Mouse (Mus musculus): ENCODE measurements at regions not wholly inside any gene's neighbourhood (a gene's known extent, or its start where the extent isn't known, plus 50 kb on each side); places are given as distances from the start of the nearest gene placed in this dataset.
A peak's percentile ranks its signal among the peaks of the same experiment; 100 is the strongest.
"Not testable (repeated sequence)": the region's sequence is repeated elsewhere in the genome, so short reads cannot be mapped to it uniquely, and the experiment has no call there.

DNA sequence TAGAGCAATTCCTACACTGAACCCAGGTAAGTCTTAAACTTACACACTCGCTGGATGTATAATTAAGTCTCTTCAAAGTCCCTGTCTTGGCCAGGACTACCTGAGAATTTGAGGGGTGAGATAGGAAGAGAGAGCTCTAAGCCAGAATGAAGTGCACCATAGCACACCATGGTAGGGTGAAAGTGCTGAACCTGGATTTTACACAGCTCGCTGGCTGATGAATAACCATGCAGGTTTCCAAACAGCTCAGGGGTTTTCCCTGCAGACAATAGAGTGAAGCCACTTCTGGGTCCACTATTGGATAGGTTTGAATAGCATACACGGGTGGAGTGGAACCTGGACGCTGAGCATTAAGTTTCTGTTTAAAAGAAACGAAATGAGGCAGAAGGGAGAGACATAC, 180.7 kb upstream of the Plxna2 start:
- DNase-seq (ENCODE audit: low spot score), result no peak

DNA sequence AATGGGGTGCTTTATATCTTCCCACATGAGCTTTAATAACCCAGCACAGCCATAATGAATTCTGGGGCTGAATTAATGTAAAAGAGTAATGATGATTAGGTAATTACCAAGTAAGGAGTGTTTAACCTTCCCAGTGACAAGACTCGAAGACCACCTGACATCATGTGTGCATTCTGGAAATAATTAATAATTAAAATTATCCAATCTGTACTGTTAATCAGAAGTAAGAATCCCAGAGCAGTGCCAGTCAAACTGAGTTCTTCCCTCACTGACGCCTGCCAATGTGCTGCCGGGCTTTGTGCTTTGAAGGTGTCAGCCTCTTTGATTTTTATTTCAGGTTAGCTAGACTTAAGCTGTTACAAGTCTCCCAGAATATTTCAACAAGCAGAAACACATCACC, 183.0 kb upstream of the Plxna2 start:
- DNase-seq (ENCODE audit: low spot score), result no peak

DNA sequence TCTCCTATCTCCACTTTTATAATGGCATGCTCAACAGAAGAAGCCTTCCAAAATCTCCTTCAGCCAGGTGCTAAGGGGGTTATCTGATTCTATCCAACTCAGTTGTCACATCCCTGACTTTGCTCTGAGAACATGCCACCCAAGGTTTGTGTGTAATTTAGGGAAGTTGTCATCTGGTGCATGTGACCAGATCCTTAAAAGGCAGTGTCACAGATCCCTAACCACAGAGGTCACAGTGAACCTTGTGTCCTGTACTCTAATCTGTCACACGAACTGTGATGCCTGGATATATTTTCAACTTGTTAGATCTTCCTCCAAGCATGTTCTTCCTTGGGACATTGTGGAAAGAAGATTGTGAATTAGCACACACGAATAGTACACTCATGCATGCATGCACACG, 189.4 kb upstream of the Plxna2 start:
- DNase-seq (ENCODE audit: low spot score), result no peak

DNA sequence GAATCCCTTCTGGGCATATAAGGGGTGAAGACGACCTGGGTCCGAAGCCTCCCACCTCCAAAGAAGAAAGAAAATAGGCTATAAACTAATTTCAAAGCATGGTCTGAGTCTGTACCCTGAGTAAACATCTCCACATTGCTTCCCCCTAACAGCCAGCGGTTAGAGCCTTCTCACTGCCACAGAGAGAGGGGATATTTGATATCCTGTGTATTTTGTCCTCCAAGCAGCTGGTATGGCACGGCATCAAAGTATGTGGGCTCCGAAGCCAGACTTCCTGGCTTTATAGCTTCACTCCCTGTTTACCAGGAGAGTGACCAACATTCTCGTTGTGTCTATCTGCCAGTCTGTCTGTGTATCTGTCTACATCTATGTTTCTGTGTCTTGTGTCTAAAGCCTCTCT, 191.7 kb upstream of the Plxna2 start:
- DNase-seq (ENCODE audit: low spot score), result no peak

DNA sequence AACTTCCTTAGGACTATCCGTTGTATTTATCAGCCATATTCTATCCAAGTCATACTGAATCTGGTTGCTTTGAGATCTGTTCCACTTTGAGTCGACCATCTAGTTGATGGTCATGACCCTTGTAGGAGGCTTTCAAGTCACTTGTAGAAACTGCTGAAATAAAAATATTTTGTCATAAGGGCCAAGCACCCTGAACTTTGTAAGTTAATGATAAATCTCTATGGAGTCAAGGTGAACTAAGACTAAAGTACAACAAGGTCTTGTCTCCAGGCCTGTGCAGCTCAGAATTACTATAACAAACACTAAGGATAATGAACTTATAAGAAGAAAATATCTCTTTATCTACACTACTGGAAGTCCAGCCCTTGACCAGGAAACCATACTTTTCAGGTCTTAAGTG, 193.8 kb upstream of the Plxna2 start:
- DNase-seq (ENCODE audit: low spot score), result no peak

DNA sequence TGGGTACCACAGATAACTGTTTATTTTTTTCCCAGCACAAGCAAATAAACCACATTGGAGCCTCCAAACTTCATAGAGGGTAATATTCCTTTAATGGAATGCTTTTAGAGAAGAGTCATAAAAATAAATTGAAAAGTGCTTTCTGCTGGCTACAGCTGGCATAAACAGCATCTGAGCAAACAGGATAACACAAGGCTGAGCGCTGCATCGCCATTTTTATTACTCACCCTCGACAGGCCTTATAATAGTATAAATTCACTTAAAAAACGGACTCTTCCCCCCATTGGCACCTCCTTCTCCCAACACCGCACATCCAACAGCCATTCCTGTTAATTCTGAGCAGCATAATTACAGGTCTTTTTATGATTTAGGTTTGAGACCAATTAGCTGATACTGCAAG, 205.8 kb upstream of the Plxna2 start:
- DNase-seq (ENCODE audit: low spot score), result no peak

DNA sequence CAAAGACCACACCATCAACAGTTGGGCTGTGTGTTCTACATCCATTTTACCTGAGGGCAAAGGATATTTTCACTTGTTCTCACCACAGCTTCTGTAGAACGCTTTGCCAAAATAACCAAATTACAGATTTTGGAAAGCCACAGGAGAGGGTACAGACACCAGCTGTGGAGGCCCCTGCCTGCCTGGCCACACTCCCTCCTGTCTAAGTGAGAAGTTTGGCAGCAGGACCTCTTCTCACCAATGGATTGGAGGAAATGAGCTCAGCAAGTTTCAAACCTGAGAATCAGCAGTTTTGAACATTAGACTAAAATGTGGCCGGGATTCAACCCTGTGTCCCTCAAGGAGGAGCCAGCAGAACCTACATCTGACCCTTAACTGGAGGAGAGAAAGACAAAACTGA, 206.2 kb upstream of the Plxna2 start:
- no peak for DNase-seq (ENCODE audit: low spot score)

DNA sequence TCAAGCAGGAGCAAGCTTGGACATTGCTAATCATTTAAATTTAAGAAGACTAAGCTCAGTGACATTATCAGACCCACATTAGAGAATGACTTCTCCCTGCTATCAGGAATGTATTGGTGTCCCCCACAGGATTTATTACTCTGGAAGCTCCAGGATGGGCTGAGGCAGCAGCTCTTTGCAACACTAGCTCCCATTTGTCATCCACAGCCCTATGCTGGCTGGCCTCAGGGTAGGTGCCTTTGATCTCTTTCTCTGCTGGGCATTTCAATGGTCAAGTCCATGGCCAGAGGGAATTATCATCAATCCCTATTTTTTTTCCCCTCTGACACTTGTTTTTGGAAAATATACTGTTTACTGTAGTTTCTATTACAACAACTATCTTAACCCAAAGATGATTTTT, 218.7 kb upstream of the Plxna2 start:
- no peak for DNase-seq (ENCODE audit: low spot score)

DNA sequence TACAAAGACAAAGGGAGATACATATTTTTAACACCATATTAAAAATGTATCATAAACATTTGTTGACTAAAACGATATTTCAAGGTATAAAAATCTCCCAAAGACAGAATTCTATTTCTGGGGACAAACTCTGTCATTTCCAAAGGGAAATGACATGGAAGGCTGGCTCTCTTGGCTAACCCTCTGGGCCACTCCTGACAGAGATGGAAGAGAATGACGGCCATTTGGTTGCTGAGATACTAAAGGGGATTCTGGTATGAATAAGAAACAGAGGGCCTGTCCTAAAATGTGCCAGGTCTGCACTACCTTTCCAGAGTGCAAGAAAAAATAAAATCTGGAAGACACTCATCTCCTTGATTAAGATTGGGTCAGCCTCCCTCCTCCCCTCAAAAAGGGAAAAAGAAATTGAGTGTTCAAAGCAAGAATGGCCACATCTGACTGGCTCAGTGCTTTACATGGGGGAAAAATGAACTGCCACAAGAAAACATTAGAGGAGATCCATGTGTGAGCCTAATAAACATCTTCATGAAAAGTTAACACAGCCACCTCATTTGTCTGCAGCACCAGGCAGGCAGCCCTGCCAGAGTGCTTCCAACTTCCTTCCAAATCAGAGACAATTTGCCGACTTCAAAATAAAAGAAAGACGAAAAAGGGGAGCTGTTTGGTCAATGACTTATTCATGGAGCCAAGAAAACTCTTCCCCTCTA, 221.1 kb upstream of the Plxna2 start:
- no peak for DNase-seq (ENCODE audit: low spot score)

DNA sequence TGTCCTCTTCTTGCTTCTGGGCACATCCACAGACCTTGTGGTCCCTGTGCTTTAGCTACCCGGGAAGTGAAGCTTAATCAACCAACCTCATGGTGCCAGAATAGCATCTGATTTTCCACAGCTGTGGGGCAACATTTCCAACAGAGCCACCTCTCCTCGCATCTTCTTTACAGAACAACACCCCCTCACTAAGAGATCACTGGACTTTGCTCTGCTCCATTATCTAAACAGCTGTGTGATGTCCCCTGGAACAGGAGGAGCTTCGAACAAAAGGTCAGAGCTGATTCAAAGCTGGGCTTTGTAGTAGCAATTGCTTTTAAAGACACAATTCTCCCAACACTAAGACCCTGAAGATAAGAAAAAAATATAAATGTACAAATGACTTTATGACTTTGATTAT, 224.3 kb upstream of the Plxna2 start:
- no peak for DNase-seq (ENCODE audit: low spot score)

DNA sequence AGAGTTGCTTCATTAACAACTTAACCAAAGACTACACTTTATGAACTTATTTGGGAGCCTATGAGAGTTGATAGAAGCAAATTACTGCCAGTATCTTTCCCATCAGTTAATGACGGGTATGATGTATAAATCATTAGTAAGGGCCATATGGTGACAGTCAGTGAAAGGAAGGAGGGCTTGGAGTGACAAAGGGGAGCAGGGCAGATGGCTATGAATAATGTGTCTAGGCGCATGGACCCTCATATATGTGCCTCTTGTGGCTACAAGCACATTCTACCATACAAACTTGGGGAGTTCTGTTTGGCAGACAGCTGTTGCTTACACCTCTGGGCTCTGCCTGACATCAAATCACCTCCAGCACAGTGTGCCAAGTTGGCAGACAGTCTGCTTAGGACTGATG, 227.8 kb upstream of the Plxna2 start:
- DNase-seq (ENCODE audit: low spot score), result no peak

DNA sequence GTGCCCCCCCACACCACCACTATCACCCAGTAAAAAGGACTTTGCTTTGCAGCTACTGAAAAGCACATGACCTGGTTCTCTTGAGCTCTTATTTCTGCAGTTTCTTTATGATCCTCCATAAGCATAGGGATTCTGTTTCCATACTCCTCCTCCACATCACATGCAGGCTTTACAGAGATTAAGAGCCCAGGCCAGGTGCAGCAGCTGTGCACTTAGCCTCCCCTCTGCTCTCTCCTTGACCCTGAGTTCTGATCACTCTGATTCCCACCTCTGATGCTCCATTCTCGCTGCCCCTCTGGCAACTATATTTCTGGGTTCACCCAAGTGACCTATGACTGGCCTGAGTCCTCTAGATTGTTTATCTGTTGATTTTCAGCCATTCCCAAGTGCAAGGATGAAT, 239.9 kb upstream of the Plxna2 start:
- no peak for DNase-seq (ENCODE audit: low spot score)

DNA sequence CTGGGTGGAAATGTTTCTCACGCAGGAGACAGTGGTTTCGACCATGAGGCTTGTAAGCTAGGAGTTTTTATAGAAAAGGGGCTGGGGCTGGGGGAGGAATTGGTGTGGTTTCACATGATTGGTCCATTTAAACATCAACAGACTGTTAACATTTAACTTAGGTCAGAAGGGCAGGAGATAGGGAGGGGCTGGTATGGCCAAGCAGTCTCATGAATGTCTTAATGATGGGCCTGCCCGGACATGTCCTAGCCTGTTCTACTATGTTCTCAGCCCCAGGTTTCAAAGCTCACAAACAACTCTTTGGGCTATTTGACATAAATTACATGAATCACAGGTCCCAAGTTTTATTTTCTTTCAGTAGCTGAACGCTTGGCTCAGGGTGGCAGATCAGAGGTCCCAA, 244.5 kb upstream of the Plxna2 start:
- DNase-seq (ENCODE audit: low spot score), result not testable (repeated sequence)

DNA sequence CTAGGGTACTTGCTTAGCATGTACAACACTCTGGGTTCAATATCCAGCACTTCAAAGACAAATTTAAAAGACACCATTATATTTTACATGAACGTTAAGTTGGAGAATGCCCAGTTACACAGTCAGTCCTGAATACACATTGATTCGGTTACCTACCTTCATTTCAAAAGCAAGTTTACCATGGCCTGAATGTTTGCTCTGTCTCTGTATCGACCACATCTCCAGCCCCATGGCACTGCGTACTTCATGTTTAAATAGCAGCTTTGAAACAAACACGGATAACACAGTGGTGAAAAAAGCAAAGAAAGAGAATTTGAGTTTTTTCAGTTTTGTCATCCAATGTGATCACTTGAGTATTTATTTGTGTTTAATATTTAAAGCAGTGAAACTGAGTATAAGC, 254.1 kb upstream of the Plxna2 start:
- DNase-seq (ENCODE audit: low spot score), result no peak

DNA sequence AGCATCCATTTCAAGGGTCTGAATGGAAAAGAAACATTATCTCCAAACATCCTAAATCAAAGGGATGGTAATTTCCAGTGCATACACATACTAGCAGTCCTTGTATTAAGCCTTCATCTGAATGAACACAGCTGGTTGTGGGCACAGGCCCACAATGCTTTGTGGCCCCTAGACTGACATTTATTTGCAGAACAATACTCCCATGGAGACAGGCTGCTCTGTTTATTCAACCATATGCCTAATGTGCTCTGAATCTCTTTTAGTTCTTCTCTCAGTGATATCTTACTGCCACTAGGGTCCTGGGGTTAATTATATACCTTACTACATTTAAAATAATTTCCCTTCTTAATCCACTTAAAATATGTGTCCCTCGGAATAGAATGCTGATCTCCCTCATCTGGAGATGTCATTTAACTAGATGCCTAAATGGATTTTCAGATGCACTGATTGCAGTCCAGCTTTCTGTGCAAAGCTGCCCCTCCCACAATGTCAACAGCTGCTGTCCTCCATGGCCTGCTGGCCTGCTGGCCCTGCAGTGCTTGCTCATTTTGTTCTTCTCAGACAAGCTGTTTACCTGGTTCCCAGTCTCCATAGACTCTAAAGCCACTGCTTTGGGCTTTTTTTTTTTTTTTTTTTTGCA, 254.8 kb upstream of the Plxna2 start:
- DNase-seq (ENCODE audit: low spot score), result peak; percentile 64

DNA sequence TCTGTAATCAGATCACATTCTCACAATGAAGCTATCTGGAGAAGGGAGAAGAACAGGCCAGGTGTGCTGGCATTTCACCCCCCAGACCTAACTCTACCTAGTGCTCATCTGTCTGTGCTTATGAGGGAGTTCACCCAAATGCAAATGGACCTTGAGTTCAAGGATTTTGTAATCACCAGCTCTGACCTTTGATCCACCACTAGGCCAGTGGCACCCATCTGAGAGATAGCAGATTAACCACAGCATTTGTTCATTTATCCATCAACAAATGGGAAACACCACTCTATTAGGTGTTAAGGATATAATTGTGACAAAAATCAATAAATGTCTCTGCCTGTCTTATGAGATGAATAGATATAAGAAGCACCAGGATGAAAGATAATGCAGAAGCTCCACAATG, 255.7 kb upstream of the Plxna2 start:
- DNase-seq (ENCODE audit: low spot score), result no peak

DNA sequence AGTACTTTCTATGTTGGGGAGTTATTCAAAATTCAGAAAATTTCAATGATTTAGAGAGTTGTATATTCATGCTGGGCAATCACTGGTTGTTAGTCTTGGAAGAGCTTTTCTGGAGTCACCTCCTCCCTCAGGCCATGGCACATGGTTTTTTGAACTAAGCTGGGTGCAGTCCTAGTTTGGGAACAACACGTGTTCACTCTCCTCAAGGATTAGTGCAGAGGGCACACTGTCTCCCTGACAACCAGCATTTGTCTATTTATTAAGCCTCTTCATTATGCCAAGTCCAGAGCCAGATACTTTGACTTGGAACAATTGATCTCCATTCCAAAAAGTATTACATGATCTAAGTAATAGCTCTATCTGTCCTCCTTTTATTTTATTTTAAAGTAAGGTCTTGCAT, 256.7 kb upstream of the Plxna2 start:
- DNase-seq (ENCODE audit: low spot score), result no peak

DNA sequence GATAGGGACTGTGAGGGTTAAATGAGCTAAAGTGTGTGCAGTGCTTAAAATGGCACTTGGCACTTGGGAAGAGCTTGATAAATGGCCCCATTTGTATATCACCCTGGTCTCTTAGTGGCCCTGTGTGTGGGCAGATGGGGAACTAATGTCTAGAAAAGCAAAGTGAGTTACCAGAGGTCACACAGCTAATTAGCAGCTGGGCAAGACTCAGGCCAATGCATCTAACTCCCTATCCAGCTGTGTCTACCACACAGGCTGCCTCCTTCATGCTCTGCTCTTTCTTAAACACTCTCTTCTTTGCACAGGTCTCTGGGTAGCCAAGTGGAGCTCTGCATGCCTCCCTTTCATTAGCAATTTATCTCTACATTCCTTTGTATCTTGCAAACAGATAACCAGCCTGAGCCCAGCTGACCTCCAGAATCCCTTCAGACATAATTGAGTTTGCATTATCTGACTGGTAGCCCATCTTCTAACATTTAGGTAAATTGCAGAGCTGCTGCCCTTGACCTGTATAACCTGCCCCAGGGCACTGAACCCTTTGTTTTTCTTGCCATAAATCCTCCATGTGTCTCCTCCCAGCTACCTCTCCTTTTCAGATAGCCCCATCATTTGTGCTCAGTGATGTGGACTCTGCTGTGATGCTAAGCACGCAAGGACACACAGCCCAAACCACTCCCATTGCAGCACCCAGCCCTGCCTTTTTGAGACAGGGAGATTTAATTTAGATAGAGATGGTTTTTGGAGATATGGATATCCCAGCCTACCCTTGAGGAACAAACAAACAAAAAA, 263.5 kb upstream of the Plxna2 start:
- DNase-seq (ENCODE audit: low spot score), result peak; percentile 59

DNA sequence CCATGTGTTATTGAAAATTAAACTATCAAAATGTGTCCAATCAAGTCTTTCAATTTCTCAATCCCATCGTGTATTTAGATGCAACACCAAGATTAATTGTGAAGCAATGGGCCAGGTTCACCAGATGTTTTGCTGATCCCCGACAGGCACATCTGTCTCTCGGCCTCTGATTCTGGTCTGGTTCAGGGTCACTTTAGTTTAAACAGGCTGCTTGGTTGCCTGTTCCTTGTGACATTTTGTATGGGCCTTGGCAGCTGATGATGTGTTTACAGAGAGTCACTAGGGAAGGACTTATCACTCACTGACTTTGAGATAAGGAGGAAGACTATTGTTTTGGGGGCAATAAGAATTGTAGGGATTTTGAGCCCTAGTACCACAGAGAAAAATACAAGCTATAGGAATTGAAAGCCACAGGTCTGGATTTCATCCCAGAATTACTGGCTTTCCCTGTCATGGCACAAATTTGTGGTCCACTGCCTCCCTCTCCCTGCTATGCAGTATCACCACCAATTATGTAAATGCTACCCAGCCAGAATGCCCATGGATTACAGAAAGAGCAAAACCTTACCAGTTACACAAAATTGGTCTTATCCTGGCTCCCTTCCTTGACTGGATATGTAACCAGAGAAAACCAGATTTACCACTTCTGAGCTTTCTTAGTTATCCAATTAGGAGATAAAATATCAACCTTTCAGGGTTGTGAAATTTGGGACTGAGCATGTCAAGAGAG, 272.5 kb upstream of the Plxna2 start:
- no peak for DNase-seq (ENCODE audit: low spot score)

DNA sequence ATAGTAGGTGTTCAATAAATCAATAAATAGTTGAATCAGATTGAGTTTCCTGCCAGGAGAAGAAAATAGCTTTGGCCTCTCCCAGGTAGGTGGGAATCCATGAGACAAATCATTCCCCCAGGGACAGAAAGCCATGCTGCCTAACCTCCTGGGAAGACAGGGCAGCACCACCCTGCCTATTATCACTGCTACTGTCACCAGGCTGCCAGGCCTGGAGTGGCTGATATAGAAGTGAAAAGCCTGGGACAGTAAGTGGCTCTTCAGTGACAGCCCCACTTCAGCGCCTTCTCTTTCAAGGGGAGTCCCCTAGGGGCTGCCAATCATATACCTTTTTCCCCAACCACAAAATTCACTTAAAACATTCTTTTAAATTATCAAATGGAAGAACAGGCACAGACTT, 275.4 kb upstream of the Plxna2 start:
- no peak for DNase-seq (ENCODE audit: low spot score)

DNA sequence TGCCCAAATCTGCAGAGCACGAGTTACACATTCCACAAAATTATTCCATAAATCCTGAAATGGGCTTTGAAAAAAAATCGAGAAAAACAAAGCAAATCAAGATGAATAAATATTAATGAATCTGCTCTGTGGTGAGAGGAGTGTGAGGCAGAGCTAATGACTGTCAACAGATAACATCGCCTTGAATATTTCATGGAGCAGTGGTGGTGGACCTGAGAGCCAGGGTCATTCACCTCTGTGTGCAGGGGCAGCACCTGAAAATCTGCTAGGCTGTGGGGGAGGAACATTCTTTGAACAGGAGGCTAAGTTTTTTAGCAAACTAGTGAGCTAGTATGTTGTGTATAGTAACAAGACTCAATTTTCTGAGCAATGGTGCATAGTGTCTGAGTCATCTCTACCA, 276.3 kb upstream of the Plxna2 start:
- no peak for DNase-seq (ENCODE audit: low spot score)
